Mouse (Mus musculus): ENCODE measurements around the gene Olfr221.

DNA sequence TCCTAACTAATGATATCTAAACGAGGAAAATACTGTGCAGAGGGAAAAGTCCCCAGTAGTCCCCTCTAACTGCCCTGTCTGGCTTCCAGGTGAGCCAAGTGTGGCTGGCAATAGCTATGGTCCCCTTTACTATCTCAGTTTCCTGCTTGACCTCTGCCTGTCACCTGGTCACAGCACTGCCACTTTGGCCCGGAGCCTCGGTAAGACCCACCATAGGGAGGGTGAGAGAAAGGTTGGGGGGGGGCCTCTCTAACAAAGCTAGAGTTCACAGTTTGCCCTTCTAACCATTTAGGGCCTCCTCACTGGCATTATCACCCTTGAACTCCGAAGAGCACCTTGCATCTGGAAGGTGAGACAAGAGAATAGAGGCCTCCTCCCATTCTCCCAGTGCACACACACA, 24.6 kb downstream of the Olfr221 start:
- TF ChIP-seq USF1 (IDR thresholded peaks at IDR 0.05; ENCODE audit: low read depth) (no peak), CTCF (IDR thresholded peaks at IDR 0.05; ENCODE audit: control insufficient read depth, insufficient read depth, insufficient read length) (no peak), FOSL1 (IDR thresholded peaks at IDR 0.05; ENCODE audit: insufficient read depth, low read length, poor library complexity, severe bottlenecking) (no peak), MYOG (IDR thresholded peaks at IDR 0.05; ENCODE audit: control insufficient read depth, extremely low read depth, insufficient read length) (no peak)
